Mouse (Mus musculus) erythroid progenitor cell, adult 5-6 weeks (primary cell): ENCODE measurements around the gene Foxred1. TPM values are rescaled to one million over a fixed set of nuclear protein-coding genes. Genes with fewer than 3 reads are reported as not detected.

Source experiments
- ATAC-seq: replicated peaks from 2 replicates; pipeline ENCODE4 v1.8.0; 2016; ENCODE audit warnings: moderate number of reproducible peaks, mild to moderate bottlenecking, moderate TSS enrichment, inconsistent platforms; ENCODE audit not compliant: poor library complexity, low FRiP score, severe bottlenecking
- total RNA-seq, 2 experiments: library from RNA; stranded (forward) in 1 of 2; stranded (reverse) in 1 of 2; fragments of 150-400 nt in 1 of 2; fragments of 186-747, 209-891 nt in 1 of 2; gene quantifications; 2 replicates each; pipeline versions ENCODE4 v1.2.3 to v1.2.4; 2015 to 2017; ENCODE audit warnings: low replicate concordance in 2 of 2

Foxred1 gene
- total RNA-seq (2015; ENCODE audit: low replicate concordance), result 3.8 and 4.3 TPM in 2 replicates
- 9.4 and 10.4 TPM in 2 replicates for total RNA-seq (2017; ENCODE audit: low replicate concordance)

- ATAC-seq, result peak; percentile 97
These were observed at the start of gene Foxred1 for GRCm38 (mm10) chr9:35210542-35211474. TSS of gene Foxred1 (minus strand) at chr9:35211055.

- ATAC-seq, result no peak
These were observed 46.5 kb upstream of the Foxred1 start for GRCm38 (mm10) chr9:35257365-35257764.

DNA sequence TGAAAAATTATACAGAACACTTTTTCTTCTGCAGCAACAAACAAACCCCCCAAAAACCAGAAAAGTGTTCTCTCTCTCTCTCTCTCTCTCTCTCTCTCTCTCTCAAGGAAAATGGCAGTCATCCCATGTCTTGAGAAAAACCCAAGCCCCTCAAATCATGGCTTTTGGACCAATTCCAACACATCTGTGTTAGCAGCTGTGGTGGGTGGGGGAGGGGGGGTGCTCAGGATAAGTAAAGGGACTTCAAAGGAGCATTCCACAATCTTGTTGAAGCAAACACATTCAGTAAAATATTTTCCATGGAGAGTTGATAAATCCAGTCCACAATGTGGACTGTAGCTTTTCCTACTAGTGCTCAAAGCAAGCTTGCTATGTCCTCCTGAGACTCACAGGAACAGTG lies 38.6 kb upstream of the Foxred1 start:
- ATAC-seq, result no peak

DNA sequence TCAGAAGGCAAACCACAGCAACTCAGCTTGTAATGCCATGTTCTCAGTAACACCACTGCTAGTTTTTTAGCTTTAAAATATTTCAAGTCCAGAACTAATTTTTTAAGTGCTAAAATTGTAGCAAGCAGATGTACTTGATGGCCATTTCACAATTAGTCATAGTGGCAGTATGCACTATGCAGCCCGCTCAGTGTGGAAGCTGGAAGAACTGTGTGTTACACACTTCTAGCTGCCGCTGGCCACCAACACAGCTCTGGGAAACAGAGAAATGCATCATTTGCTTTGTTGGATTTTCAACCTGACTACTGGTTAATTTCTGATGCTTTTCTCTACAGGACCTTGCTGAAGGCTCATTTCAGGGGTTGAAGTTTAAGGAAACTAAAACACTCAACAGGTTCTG lies 36.5 kb upstream of the Foxred1 start:
- no peak for ATAC-seq

GRCm38 (mm10) chr9:35239734-35240133 lies 28.9 kb upstream of the Foxred1 start:
- ATAC-seq, result no peak

DNA sequence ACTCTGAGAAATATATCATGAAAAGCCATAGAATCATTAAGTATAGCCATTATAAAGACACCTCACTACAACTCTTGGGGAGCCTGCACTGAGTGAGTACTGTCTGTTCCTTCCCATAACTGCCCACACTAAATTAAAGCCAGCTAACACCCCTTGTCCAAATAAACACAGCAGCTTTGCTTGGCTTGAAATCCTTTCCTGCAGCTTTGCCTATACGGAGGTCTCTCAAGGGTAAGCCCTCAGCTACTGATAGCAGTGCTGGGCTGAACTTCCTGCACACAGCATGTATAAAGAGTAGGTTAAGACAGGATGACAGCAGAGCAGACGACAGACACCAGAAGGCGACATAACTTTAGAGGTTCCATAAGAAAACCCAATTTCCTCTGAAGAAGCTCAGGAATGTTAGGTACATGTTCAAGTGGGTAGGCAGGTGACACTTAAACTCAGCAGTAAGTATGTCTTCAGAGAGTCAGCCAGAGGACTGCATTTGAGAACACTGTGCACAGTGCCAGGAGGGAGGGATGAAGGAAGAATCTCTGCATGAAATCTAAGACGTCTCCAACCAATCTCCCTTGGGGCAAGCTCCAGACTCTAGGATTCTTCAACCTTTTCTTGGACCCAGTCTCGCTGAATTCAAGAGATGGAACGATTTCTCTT lies 28.2 kb upstream of the Foxred1 start:
- no peak for ATAC-seq

DNA sequence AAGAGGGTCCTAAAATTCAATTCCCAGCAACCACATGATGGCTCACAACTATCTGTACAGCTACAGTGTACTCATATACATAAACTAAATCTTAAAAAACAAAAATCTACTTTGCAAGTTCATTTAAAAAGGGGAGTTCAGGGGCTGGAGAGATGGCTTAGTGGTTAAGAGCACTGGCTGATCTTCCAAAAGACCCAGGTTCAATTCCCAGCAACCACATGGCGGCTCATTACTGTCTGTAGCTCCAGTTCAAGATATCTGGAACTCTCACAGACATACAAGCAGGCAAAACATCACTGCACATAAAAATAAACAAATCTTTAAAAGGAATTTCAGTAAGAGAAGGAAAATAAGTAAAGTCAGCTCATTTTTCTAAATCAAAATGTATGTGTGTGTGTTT lies 27.5 kb upstream of the Foxred1 start:
- no peak for ATAC-seq

- ATAC-seq, result no peak
These were observed 25.1 kb upstream of the Foxred1 start for GRCm38 (mm10) chr9:35235996-35236395.

GRCm38 (mm10) chr9:35228671-35229070 lies 17.8 kb upstream of the Foxred1 start:
- no peak for ATAC-seq

DNA sequence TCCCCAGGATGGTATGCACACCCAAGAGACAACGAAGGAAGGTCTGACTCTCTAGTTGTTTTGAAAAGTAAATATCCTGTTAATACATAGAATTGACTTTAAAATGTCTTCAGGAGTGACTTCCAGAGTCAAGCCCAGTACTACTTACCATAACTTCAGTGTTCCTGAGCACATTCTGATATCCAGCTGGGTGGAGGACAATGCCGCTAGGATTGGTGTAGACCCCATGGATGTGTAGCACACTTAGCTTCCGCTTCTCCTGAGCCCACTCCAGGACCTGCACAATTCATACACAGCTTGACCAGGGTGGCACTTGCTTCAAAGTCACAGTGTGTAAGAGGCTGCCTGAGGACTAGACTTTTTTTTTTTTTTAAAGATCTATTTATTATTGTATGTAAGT lies 12.6 kb upstream of the Foxred1 start:
- no peak for ATAC-seq

DNA sequence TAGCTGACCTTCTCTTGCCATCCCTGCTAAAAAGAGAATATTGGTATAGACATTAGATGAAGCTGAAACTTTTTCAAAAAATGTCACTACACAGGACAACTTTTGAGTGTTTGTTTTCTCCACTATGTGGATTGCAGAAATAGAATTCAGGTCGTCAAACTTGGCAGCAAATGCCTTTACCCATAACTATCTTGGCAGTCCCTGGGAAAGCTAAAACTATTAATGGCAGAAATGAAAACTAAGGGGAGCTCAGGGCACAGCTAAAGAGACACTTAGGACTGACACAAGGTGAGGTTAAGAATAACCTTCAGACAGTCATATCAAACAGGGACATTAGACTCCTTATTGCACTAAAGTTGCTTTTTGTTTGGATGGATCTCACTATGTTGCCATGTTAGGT lies 7.1 kb upstream of the Foxred1 start:
- ATAC-seq, result no peak

DNA sequence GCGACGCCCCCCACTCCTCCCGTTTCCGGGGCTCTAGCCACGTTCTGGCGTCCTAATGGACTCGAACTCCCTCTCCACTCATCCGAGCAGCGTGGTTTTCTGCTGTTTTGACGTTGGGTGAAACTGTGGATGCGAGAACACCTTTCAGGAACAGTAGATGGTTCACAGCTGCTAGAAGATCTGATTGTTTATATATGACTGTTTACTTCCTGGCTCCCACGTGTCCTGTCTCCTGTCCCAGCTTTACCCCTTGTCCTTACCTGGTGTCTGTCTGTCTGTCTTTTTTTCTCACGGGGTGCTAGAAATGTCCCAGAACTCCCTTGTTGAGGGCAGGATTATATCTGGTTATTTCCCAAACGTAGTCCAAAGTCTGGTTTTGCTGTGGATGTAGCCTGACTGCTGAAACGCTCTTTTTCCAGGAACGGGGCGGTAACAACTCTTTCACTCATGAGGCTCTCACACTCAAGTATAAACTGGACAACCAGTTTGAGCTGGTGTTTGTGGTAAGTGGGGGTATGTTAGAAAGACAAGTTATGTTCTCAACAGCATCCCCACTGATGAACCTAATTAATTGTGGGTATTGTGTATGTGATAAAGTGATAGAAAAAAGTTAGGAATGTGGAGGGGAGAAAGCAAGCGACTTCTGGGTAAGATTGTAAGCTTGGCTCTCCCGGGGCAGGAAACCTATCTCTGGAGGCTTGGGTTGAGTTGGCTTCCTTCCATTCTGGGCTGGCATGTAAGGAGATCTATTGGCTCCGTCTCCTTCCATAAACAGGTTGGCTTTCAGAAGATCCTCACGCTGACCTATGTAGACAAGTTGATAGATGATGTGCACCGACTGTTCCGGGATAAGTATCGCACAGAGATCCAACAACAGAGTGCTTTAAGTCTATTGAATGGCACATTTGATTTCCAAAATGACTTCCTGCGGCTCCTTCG lies 987 bp upstream of the Foxred1 start:
- ATAC-seq, result no peak

- ATAC-seq, result no peak
These were observed 6.4 kb downstream of the Foxred1 start for GRCm38 (mm10) chr9:35204421-35204820.

- ATAC-seq, result no peak
These were observed 7.3 kb downstream of the Foxred1 start for GRCm38 (mm10) chr9:35203536-35203935.

- peak; percentile 48 for ATAC-seq
These were observed 10.3 kb downstream of the Foxred1 start for GRCm38 (mm10) chr9:35200529-35201060.

GRCm38 (mm10) chr9:35199772-35200471 lies 10.9 kb downstream of the Foxred1 start, which contains the start of the genes Srpr and Tirap:
TSS of gene Srpr (plus strand) at chr9:35200175.
TSS of gene Tirap (minus strand) at chr9:35200291.
- peak; percentile 95 for ATAC-seq

GRCm38 (mm10) chr9:35198945-35199771 lies 11.7 kb downstream of the Foxred1 start:
- ATAC-seq, result no peak

DNA sequence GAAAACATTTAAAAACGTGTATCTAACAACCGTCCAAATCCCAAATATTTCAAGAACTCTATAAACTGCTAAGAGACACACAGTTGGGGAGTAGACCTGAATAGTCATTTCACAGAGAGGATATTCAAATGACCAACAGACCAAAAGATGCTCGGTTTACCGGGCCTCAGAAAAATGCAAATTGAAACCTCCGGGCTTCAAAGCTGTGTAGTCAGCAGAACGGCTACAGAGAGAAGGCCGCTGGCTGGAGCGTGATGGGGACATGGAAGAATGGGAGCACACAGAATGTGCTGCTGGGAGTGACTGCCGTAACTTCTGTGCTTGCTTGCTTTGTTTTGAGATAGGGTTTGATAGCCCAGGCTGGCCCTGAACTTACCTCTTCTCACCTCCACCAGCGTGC lies 12.5 kb downstream of the Foxred1 start:
- ATAC-seq, result no peak
